Mouse (Mus musculus) inflammation-experienced regulatory T-cells, adult 6 months (primary cell): Measurements from ENCODE around the gene Aamp. TPM values are rescaled to one million over a fixed set of nuclear protein-coding genes. Genes with fewer than 3 reads are reported as not detected.
A peak's percentile ranks its signal among the peaks of the same experiment; 100 is the strongest.

Source experiments
- ATAC-seq: one replicate; pipeline ENCODE4 v1.8.0; 2017
- polyA plus RNA-seq, 3 experiments: library from polyadenylated mRNA; unstranded; fragments of 100-300 nt; shearing (Covaris generic); gene quantifications; one replicate each; pipeline ENCODE4 v1.2.1; 2017

Gene Aamp
- polyA plus RNA-seq, 3 experiments from 2014 or later, result 150 to 222 (median 210) TPM

DNA sequence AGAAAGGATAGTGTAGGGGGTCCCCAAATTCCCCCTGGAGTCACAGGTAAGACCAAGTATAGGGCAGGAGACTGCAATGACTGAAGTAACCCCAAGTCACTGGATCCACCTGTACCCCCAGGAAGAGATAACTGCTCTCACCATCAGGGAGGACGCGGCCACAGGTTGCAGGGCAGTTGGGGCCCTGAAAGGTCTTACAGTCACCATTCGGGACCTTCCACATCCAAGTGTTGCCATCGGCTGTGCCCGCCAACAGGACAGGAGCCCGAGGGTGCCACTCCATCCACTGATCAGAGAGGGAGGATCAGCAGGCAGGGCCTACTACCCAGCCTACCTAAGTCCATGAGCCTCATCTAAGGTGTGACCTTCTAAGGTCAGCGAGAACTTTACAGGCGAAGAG lies 2.7 kb downstream of the Aamp start:
- ATAC-seq, result no peak

DNA sequence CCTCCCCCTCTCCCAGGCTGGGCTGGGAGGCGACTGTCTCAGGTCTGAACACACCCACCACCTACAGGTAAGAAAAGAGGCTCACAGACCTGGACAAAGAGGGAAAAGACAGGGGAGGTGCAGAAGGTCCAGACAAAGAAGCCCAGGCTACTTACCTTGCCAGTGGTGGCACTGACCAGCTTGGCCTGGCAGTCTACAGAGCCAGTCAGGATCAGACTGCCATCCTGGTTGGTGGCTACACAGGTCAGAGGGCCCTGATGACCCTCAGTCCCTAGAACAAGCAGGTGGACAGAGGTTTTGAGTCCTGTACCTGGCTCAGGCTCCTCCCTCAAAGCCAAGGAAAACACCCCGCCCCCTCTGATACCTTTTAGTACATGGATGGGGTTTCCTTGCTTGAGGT lies 3.2 kb downstream of the Aamp start:
- ATAC-seq, result no peak

DNA sequence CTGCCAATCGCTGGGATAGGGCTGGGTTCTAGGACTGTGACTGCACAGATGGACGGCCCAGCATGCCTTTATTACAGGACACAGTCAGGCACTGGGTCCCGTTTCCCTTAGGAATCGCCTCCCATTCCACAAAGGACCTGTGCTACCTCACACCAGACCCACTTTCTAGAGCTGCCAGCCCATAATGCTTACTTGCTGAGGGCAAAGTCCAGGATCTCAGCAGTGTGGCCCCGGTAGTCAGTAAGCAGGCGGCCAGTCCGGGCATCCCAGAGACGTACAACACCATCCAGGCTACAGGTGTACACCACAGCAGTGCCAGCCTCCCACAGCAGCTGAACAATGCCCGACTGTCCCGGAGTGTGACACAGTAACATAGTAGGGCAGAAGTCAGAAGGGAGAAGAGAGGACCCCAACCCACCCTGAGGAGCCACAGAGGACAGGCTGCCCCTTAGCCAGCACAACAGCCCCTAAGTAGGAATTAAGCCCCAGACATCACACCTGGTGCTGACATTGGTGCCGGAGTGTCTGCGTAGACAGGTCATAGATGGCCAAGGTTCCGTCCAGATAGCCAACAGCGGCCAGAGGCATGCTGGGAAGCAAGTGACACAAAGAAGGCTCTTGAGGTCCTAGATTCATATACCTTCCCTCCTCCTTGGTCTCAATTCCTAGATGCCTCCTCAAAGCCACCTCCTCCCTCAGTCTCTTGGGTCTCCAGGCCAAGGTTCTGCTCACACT lies 3.8 kb downstream of the Aamp start:
- ATAC-seq, result no peak

DNA sequence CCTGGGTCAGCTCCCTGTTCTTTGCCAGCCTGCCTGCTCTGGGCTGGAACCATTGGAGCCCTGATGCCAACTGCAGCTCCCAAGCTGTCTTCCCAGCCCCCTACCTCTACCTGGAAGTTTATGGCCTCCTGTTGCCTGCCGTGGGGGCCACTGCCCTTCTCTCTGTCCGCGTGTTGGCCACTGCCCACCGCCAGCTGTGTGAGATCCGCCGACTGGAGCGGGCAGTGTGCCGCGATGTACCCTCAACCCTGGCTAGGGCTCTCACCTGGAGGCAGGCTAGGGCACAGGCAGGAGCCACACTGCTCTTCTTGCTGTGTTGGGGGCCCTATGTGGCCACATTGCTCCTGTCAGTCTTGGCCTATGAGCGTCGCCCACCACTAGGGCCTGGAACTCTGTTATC lies 5.5 kb downstream of the Aamp start:
- ATAC-seq, result no peak

DNA sequence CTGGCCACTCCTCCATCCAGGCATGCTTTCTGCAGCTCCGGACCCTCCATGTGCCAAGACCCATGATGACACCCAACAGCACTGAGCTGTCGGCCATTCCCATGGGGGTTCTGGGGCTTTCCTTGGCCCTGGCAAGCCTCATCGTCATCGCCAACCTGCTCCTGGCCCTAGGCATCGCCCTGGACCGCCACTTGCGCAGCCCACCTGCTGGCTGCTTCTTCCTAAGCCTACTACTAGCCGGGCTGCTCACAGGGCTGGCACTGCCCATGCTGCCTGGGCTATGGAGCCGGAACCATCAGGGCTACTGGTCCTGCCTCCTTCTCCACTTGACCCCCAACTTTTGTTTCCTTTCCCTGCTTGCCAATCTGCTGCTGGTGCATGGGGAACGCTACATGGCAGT lies 6.0 kb downstream of the Aamp start, which contains the start of gene Gpbar1:
Gene Gpbar1 (plus strand): TSS at position 13 of the 400 bp plus-strand sequence.
- ATAC-seq, result no peak

DNA sequence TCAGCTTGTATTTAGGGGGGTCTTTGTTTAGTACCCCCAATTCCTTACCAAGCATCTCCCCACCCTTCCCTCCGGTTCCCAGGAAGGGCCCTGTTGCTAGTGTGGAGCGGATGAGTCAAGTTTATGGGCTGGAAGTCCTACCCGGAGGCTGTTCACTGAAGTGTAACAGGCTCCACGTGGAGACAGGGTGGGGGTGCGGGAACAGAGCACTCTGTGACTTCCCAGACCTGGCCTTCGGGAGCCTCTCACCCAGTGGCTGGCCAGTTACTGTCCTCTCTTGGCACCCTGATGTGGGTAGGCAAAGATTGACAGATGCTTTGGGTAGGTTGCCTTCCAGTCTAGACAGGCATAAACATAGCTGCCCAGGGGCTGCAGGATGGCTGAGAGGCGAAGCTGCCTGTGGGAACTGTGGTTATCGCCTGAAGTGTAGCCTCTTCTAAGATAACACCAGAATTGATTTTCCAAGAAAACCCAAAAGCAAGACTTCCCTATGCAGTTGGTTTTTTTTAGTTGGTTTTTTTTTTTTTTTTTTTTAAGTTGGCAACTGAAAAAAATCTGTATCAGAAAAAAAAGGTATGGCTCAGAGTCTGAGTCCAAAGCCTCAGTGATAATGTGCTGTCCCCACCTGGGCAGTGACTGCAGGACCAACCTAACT lies 6.5 kb downstream of the Aamp start:
- ATAC-seq, result no peak

DNA sequence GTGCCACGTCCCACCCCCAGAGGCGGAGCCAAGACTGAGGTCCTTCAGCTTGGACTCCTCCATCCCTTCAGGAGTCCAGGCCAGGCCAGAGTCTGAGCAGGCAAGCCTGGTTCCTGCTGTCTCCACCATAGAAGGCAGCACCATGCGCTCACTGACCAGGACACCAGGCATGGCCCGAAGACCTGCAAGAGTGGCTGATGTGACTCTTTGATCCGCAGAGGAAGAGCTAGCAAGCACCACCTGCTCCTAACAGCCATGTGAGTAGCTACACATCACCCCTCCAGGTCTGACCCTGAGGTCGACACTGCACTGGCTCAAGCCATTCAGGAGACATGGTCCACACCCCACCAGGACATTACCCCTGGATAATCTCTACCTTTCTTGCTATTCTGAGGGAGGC lies 7.5 kb downstream of the Aamp start:
- ATAC-seq, result no peak

DNA sequence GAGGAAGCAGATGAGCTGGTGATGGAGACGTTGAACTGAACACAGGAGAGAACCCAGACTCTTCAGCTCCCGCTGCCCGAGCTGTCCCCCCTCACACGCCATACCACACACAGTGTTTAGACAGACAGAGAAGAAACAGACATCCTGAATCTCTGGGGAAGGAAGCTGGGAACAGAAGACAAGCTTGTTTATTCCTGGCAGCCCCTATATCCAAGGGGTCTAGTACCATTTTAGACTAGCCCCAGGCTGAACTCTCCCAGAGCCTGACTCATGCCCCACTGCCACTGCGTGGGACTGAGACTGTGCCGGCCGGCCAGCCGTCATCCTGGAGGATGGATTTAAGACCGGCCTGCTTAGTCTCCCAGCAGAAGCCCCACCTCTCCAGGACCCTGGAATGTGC lies 9.5 kb downstream of the Aamp start:
- no peak for ATAC-seq

DNA sequence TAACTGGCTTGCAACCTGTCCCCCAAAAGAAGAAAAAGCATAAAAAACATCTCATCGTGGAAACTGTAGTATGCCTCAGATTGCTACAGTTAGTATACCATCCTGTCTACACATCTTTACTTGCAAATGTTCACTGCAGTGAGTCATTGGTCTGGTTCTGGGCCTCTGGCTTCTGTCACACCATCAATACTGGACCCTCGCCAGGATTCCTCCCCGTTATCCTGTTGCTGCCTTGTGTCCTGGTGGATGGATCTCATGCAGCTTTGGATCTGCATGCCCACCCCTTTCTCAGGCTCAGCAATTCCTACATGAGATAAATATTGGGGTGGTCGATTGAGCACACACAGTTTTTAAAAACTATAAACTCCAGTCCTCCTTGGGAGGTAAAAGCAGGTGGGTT lies 12.9 kb downstream of the Aamp start:
- ATAC-seq, result no peak

DNA sequence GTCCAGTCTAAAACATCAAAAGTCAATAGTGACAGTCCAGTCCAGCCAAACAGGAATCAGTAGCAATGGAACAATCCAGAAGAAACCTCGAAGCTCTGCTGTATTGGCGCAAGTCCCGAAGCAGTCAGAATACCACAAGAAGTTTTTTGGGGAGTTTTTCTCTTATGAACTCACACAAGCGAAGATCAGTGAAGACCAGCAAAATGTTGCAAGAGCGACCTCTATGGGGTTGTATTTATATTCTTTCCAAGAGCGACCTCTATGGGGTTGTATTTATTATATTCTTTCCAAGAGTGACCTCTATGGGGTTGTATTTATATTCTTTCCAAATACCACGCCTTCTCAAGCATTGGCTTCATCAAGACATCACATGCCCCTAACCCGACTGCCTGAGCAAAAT lies 15.8 kb downstream of the Aamp start:
- no peak for ATAC-seq

DNA sequence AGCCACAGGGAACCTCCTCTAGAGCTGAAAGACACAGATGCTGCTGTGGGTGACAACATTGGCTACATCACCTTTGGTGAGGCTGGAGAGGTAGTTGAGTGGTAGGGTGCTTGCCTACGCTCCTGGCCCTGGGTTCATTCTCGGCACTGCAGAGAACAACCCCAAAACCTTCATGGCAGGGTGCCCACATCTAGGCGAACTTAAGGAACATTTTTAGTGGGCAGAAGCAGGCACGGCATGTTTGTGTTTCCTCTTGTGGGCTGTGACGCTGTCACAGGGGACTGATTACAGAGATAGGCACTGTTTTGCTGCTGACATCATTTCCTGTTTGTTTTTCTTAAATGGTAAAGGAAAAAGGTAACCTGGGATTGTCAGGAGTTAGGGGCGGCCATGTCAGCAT lies 22.0 kb downstream of the Aamp start:
- peak; percentile 81 for ATAC-seq

DNA sequence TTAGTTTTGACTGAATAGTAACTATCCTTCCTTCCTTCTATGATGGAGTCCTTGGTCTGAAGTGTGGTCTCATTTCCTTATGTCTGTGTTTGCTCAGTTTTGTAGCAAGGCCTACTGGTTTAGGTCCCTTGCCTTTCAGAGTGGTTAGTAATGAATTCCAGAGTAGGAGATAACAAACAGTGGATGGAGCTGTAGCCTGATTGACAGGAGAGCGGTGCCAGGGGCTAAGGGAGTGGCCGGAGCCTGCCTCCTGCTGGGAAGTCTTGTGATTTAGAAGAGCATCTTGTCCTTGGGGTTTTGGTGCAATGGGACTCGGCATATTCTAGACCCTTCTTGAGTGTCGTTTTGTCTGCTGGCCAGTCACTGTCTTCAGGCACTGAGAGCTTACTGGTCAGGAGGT lies 27.8 kb downstream of the Aamp start:
- ATAC-seq, result no peak

DNA sequence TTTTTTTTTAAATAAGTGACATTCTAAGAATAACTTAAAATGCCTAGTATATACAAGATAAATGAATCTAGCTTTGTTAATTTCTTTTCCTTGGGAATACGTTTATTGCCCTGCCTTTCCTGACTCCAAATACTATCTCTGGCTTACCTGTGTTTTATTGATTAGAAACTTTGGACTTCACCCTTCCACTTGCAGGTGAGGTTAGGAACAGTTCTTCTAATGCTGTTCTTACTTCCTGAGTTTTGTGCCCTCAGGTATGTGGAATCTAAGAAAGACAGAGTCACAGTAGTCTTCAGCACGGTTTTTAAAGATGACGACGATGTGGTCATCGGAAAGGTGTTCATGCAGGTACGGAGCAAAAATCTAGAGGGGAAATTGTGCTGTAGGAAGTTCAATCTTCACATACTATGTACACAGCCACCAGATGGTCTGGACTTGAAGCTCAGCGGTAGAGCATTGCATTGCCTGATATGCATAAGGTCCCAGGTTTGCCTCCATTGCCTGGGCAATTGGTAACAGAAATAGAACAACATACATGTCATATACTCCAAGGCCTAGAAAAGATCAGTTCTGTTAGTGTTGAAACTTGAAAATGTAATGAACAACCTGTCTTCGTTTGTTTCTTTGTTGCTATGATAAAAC lies 28.7 kb downstream of the Aamp start:
- ATAC-seq, result no peak

DNA sequence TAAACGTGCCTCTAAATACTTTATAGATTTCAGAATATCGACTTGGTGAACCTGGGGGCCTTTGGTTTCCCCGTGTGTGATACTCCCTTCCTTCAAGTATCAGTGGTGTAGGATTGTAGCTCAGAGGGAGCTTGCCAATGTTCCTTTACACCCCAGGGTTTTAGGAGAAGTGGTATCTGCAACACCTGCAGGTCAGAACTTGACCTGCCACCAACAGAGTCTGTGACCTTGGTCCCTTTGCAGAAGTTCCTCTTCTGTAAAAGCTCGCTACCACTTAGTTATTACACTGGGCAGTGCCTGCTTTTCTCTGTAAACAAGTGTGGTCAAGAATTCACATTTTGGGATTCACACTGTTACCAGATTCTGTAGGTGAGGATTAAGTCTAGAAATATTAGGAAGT lies 34.4 kb downstream of the Aamp start:
- no peak for ATAC-seq

DNA sequence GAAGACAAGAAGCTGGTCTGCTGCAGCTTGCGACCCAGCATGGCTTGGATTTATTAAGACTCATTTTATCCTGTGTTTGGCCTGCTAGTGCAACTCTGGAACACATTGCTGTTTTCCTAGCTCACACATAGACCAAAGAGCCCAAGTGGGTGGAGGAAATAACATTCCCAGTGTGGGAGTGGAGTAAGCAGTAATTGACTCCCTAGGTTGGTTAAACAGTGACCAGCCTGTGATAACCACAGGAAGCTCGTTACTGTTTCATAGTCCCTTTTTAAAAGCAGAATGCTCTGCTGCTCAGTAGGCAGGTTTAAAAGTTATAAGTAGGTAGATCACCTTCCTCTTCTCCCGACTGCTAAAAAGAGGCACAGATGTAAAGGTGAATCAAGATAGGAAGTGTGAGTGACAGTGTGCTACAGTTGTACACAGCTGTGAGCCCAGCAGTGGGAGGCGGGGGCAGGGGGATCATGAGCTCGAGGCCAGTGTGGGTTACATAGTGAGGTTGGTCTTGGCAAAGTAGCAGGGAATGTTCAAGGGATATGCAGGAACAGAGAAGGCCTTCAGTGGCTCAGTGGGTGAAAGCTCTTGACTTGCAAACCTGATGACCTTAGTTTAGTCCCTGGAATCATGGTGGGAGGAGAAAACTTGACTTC lies 35.1 kb downstream of the Aamp start:
- ATAC-seq, result peak; percentile 9

DNA sequence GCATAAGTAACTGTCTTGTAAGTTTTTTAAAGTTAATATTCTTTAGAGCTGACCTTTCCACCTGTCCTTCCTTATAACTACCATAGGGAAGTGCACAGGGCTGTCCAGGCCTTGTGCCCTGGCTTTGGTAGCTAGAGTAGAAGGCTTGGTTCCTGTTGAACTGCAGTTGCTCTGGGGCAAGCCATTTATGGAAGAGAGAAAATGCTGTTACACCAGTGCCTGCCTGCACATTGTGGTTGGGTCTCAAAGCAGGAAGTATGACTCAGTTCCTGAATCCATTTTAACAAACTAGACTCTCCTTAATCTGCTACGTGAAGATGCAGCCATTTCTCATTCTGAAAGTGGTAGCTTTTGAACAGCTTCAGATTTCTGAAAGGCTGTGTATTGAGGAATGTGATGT lies 35.7 kb downstream of the Aamp start:
- ATAC-seq, result peak; percentile 98

DNA sequence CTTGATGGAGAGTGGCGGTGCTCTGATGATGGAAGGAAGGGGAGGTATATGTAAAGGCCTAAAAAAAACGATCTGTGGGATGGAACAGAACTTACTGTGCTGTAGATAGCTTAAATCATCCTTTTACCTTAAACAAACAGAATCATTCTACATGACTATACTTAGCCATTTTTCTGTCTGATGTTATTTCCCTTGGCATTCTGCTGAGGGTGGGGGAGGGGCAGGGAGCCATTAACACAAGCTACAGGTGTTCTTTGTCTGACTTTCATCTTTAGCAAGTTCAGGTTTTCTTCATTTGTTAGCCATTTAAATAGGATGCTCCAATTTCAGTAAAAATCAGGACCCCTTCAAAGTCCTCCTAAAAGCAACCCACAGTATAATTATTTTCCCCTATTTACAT lies 39.0 kb downstream of the Aamp start:
- ATAC-seq, result no peak

DNA sequence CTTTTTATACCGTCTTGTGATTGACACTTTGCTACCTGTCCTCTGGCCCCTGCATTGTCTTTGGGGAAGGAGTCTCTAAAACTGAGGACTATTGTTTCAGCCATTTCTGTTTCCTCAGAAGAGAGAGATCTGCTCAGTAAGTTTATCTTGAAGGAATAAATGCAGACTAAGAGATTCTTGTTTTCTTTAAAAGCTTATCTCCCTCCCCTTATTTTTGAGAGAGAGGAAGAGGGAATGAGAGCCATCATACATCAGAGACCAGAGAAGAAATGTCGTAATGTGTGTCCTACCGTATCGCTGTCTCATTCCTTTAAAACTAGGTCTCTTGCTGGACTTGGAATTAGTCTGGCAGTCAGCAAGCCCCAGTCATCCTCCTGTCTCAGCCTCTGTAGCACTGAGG lies 43.7 kb downstream of the Aamp start:
- no peak for ATAC-seq

DNA sequence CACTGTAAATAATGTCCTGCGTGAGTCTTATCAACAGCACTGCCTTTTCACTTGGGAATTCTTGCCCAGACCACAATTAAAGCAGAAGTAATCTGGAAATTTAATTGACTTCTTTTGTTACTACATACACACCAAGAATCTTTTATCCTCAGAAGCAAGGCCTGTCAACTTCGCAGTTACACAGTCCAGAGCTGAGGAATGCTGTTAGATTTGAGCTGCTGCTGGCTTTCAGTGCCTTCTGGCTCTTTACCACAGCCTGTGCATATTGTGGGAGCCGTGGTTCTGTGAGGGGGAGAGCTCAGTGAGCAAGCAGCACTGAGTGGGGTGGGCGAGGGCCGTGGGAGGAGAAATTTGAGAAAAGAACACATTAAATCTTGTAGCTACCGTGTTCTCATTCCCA lies 44.2 kb downstream of the Aamp start:
- no peak for ATAC-seq

DNA sequence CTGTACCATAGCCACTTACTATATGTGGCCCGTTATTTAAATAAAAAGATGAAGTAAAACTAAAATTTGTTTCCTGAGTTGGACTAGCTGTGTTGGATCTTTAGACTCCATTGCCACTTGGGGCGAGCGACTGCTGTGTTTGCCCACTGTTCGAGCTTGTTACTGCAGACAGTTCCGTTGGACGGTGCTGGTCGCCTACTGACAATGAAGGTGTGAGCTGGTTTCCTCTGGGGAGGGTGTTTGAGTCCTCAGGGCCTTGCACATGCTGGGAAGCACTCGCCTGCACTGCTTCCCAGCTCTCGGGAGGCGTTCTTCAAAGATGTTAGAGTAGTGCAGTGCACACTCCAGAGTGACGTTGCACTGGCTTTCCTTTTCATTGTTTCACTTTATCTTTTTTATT lies 44.9 kb downstream of the Aamp start:
- no peak for ATAC-seq

DNA sequence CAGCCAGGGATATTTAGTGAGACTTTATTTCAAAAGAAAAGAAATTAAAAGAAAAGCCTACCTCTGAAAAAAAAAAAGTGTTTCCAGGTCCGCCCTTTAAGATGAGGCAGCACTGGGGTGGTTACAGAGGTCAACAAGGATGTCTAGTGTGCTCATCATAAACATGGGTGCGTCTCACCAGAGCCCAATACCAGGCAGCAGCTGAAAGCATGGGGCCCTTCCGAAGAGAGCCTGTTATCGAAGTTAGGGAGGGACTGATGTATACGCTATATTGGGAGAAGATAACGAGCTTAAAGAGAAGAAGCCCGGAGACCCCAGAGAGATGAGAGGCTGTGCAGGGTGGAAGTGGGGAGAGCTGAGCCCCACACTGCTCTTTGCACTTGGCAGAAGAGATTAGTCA lies 45.4 kb downstream of the Aamp start:
- ATAC-seq, result peak; percentile 42

DNA sequence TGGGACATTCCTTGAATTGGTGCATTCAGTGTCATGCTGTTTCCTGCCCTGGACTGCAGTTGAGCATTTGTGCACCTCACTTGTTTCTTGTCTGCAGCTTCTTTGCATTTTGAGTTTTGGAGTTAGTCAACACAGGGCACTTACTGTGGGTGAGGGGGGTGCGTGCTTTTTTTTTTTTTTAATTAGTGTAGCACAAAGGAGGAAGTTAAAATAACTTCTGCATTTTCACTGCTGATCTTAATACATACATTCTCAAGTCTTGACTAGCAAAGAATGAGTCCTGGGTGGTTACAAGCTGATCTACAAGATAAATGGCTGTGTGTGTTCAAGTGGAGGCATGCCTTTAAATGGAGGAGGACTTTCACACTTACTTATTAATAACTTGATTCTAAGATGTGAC lies 46.4 kb downstream of the Aamp start:
- peak; percentile 4 for ATAC-seq

DNA sequence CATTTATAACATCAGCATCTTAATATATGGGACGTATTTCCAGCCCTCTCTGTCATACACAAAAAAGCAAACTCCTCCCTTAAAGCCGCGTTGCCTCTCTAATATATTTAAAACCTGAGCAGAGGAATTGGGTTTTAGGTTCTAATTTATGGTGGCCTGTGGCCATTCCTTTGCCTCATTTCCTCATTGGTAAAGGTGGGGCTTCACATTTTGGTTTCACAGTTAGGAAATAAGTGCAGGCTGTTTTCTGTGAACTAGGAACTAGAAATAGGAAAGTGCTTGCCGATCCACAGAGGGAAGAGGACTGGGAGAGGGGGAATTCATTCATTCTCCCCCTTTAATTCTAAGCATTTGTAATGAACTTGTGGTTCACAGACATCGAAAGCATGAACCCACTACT lies 46.9 kb downstream of the Aamp start:
- no peak for ATAC-seq
